Mouse (Mus musculus) liver, adult 10 weeks (tissue): ENCODE results near the gene Ahcy. TPM values are rescaled to one million over a fixed set of nuclear protein-coding genes. Genes with fewer than 3 reads are reported as not detected.

ENCODE experiments used
- polyA plus RNA-seq: library from polyadenylated mRNA; stranded (reverse); fragments of 350-450 nt; fragmentation: Illumina TruSeq; extraction: RNeasy Lipid Tissue Mini Kit (QIAGEN cat#74804); gene quantifications from one replicate; pipeline ENCODE4 v1.2.3, GENCODE M21; 2014; ENCODE audit warnings: low read depth, low replicate concordance

Gene Ahcy
- polyA plus RNA-seq, result 742 TPM

GRCm38 (mm10) chr2:155073978-155074765 lies at the start of gene Ahcy:
Ahcy (minus strand) TSS chr2:155074497.

GRCm38 (mm10) chr2:155018251-155018755 lies 56.0 kb downstream of the Ahcy start, which contains the start of gene Gm14226:
Gm14226 (plus strand) TSS chr2:155018266.

Other genes with a start within 250 kb of the Ahcy start
- gene Eif2s2, start 181.6 kb downstream of the Ahcy start, polyA plus RNA-seq, result 159 TPM
- gene Gm14226, start 56.2 kb downstream of the Ahcy start, polyA plus RNA-seq, result 0.19 TPM
- gene Itch, start 59.0 kb upstream of the Ahcy start, polyA plus RNA-seq, result 53.9 TPM
- 151 TPM for gene Dynlrb1, start 162.0 kb upstream of the Ahcy start, polyA plus RNA-seq
- gene Map1lc3a, start 201.8 kb upstream of the Ahcy start, polyA plus RNA-seq, result 2.8 TPM